Mouse (Mus musculus) erythroblast, embryonic 14.5 days (primary cell): Measurements from ENCODE around the gene Pced1b. TPM values are rescaled to one million over a fixed set of nuclear protein-coding genes. Genes with fewer than 3 reads are reported as not detected.

Experiments used
- H3K27me3 ChIP-seq: 2 replicates; pipeline ENCODE4 v1.6.1; 2012; ENCODE audit warnings: inconsistent platforms; ENCODE audit not compliant: control insufficient read depth
- H3K36me3 ChIP-seq: 2 replicates; pipeline ENCODE4 v1.6.1; 2012; ENCODE audit warnings: mild to moderate bottlenecking, inconsistent platforms; ENCODE audit not compliant: control insufficient read depth
- H3K4me1 ChIP-seq: 2 replicates; pipeline ENCODE4 v1.6.1; 2012; ENCODE audit warnings: inconsistent platforms; ENCODE audit not compliant: control insufficient read depth
- H3K4me3 ChIP-seq: replicated peaks from 2 replicates; pipeline ENCODE3; 2012; ENCODE audit warnings: moderate library complexity, mild to moderate bottlenecking, inconsistent platforms
- H3K9me3 ChIP-seq: 2 replicates; pipeline ENCODE4 v1.6.1; 2012; ENCODE audit warnings: low read length, inconsistent platforms, mixed read lengths; ENCODE audit not compliant: control insufficient read depth
- GATA1 ChIP-seq: IDR thresholded peaks from 2 replicates; pipeline ENCODE4 v1.6.1; 2012; ENCODE audit warnings: low read length, inconsistent platforms, mixed read lengths
- TAL1 ChIP-seq: IDR thresholded peaks from 3 replicates; pipeline ENCODE4 v1.6.1; 2012; ENCODE audit warnings: low read length, inconsistent platforms, mixed read lengths
- polyA plus RNA-seq: library from polyadenylated mRNA; stranded (reverse); fragments of >175 nt; gene quantifications from 2 replicates; pipeline ENCODE4 v1.2.3, GENCODE M21; 2012

Pced1b gene
- polyA plus RNA-seq, 1 experiment: 1.2 TPM

GRCm38 (mm10) chr15:97266236-97266845 is 19.4 kb downstream of the Pced1b start:
- Histone ChIP-seq H3K36me3 (no peaks in the 10 kb centered on the region), H3K9me3 (no peaks in the 10 kb centered on the region), H3K4me3 (no peak overlapping the region), H3K27me3 (no peaks in the 10 kb centered on the region), H3K4me1 (no peaks in the 10 kb centered on the region)
- no peak for TF ChIP-seq GATA1
- TF ChIP-seq TAL1: no peak

DNA sequence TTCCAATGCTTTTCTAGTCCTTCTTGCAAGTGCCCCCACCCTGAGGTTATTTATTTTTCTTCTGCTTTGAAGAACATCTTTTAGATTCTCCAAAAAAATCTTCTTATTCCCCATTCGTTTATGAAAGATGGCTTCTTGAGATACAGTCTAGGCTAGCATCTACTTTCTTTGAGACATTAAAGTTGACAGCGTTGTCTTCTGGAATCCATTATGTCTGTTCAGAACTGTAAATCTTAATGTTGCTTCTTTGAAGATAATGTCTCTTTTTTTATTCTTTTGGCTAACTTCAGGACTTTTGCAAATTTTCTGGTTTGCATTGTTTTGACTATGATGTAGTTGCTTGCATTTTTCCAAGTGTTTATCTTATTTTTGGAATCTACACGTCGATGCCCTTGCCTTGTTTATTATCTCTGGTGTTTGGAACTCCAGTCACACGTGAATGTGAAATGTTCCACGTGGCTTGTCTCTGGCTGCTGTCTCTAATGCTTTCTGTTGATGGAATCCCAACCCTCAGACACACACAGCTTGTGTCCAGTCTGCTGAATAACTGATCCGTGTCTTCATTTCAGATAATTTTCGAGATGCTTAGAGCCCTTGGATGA is 20.3 kb downstream of the Pced1b start:
- Histone ChIP-seq H3K4me3 (no peak overlapping the region), H3K9me3 (no peaks in the 10 kb centered on the region), H3K36me3 (no peaks in the 10 kb centered on the region), H3K27me3 (no peaks in the 10 kb centered on the region), H3K4me1 (no peaks in the 10 kb centered on the region)
- no peak for TF ChIP-seq TAL1
- no peak for TF ChIP-seq GATA1

GRCm38 (mm10) chr15:97271985-97272697 is 25.2 kb downstream of the Pced1b start:
- Histone ChIP-seq H3K4me1 (no peaks in the 10 kb centered on the region), H3K36me3 (no peaks in the 10 kb centered on the region), H3K9me3 (no peaks in the 10 kb centered on the region), H3K27me3 (no peaks in the 10 kb centered on the region), H3K4me3 (no peak overlapping the region)
- TF ChIP-seq TAL1 (no peak), GATA1 (no peak)

DNA sequence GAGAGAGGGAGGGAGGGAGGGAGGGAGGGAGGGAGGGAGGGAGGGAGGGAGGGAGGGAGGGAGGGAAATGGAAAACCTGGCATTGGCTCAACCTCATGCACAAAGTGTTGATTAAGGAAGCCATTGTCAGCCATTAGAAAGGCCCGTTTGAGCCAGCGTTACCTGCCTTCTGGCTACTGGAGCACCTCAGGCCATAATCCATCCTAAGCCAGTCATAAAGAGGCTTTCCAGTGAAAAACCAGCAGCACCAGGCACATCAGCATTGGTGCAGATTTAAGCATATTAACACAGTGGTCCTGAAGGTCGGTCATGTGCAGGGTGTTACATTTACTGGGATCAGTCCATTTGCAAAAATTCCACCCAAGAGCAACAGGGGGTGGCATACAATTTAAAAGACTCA is 25.9 kb downstream of the Pced1b start:
- Histone ChIP-seq H3K4me1 (no peaks in the 10 kb centered on the region), H3K4me3 (no peak overlapping the region), H3K9me3 (no peaks in the 10 kb centered on the region), H3K36me3 (no peaks in the 10 kb centered on the region), H3K27me3 (no peaks in the 10 kb centered on the region)
- TF ChIP-seq TAL1 (no peak), GATA1 (no peak)

GRCm38 (mm10) chr15:97275626-97276395 is 28.9 kb downstream of the Pced1b start:
- TF ChIP-seq TAL1 (no peak), GATA1 (no peak)
- no peaks in the 10 kb centered on the region for H3K9me3 ChIP-seq
- H3K27me3 ChIP-seq: no peaks in the 10 kb centered on the region
- no peaks in the 10 kb centered on the region for H3K36me3 ChIP-seq
- no peaks in the 10 kb centered on the region for H3K4me1 ChIP-seq
- H3K4me3 ChIP-seq: no peak overlapping the region

GRCm38 (mm10) chr15:97276660-97277153 is 29.8 kb downstream of the Pced1b start:
- no peaks in the 10 kb centered on the region for H3K9me3 ChIP-seq
- H3K36me3 ChIP-seq: no peaks in the 10 kb centered on the region
- H3K4me3 ChIP-seq: no peak overlapping the region
- TF ChIP-seq GATA1 (no peak), TAL1 (no peak)
- H3K4me1 ChIP-seq: no peaks in the 10 kb centered on the region
- H3K27me3 ChIP-seq: no peaks in the 10 kb centered on the region

GRCm38 (mm10) chr15:97277328-97277727 is 30.4 kb downstream of the Pced1b start:
- no peak overlapping the region for H3K4me3 ChIP-seq
- no peaks in the 10 kb centered on the region for H3K9me3 ChIP-seq
- TF ChIP-seq TAL1 (no peak), GATA1 (no peak)

GRCm38 (mm10) chr15:97278340-97278948 is 31.5 kb downstream of the Pced1b start:
- H3K27me3 ChIP-seq: no peaks in the 10 kb centered on the region
- H3K4me3 ChIP-seq: no peak overlapping the region
- no peak for TF ChIP-seq TAL1
- no peak for TF ChIP-seq GATA1
- H3K4me1 ChIP-seq: no peaks in the 10 kb centered on the region
- no peaks in the 10 kb centered on the region for H3K36me3 ChIP-seq
- no peaks in the 10 kb centered on the region for H3K9me3 ChIP-seq

More at GRCm38 (mm10) chr15:97277328-97277727, 30.4 kb downstream of the Pced1b start:
- no peaks in the 10 kb centered on the region for H3K4me1 ChIP-seq
- no peaks in the 10 kb centered on the region for H3K27me3 ChIP-seq
- H3K36me3 ChIP-seq: no peaks in the 10 kb centered on the region
